Mouse (Mus musculus) heart, embryonic 14.5 days (tissue): Measurements from ENCODE around the gene Itgb7. TPM values are rescaled to one million over a fixed set of nuclear protein-coding genes. Genes with fewer than 3 reads are reported as not detected.
A peak's percentile ranks its signal among the peaks of the same experiment; 100 is the strongest.

Experiments used
- ATAC-seq: fragments of 200-750 bp; cut with Nextera tagmentation; 2 replicates; pipeline ENCODE4 v1.8.0; 2017; ENCODE audit warnings: low read depth, moderate TSS enrichment; ENCODE audit not compliant: insufficient number of reproducible peaks, insufficient read depth, low FRiP score
- H3K27ac ChIP-seq, 2 experiments: fragments of 200-500 bp in 1 of 2; fragments of 300-500 bp in 1 of 2; sonication (generic) in 1 of 2; replicated peaks in 1 of 2; 2 replicates each; pipeline ENCODE4 v1.5.1; 2012 to 2014; ENCODE audit warnings: low read depth in 2 of 2, low read length in 2 of 2, control low read depth in 1 of 2, mild to moderate bottlenecking in 1 of 2, mixed read lengths in 1 of 2; ENCODE audit not compliant: control insufficient read depth in 1 of 2, insufficient read depth in 1 of 2
- H3K27me3 ChIP-seq: fragments of 300-500 bp; sonication (generic); 2 replicates; pipeline ENCODE4 v1.6.1; 2014; ENCODE audit warnings: mild to moderate bottlenecking, low read length, control low read depth; ENCODE audit not compliant: control insufficient read depth, insufficient read depth
- H3K36me3 ChIP-seq: fragments of 300-500 bp; sonication (generic); 2 replicates; pipeline ENCODE4 v1.6.1; 2014; ENCODE audit warnings: mild to moderate bottlenecking, control low read depth, low read length, mixed read lengths; ENCODE audit not compliant: control insufficient read depth, insufficient read depth
- H3K4me1 ChIP-seq, 2 experiments: fragments of 200-500 bp in 1 of 2; fragments of 300-500 bp in 1 of 2; sonication (generic) in 1 of 2; 2 replicates each; pipeline ENCODE4 v1.6.1; 2012 to 2014; ENCODE audit warnings: low read length in 2 of 2, control low read depth in 1 of 2, mixed read lengths in 1 of 2; ENCODE audit not compliant: control insufficient read depth in 2 of 2, insufficient read depth in 2 of 2
- H3K4me2 ChIP-seq: fragments of 300-500 bp; sonication (generic); 2 replicates; pipeline ENCODE4 v1.6.1; 2014; ENCODE audit warnings: mild to moderate bottlenecking, low read length
- H3K4me3 ChIP-seq, 2 experiments: fragments of 200-500 bp in 1 of 2; fragments of 300-500 bp in 1 of 2; sonication (generic) in 1 of 2; 2 replicates each; pipeline ENCODE4 v1.5.1; 2012 to 2014; ENCODE audit warnings: low read length in 2 of 2, mild to moderate bottlenecking in 2 of 2, control low read depth in 1 of 2, low read depth in 1 of 2, moderate library complexity in 1 of 2; ENCODE audit not compliant: control insufficient read depth in 1 of 2, insufficient read depth in 1 of 2
- H3K9ac ChIP-seq: fragments of 300-500 bp; sonication (generic); 2 replicates; pipeline ENCODE4 v1.6.1; 2014; ENCODE audit warnings: mild to moderate bottlenecking, low read length
- H3K9me3 ChIP-seq: fragments of 300-500 bp; sonication (generic); 2 replicates; pipeline ENCODE4 v1.6.1; 2016; ENCODE audit warnings: low read length, control low read depth; ENCODE audit not compliant: control insufficient read depth
- WGBS: fragments of 180-500 bp; shearing (Covaris S2); extraction: QIAGEN DNeasy Blood & Tissue Kit; methylation state at CpG from one replicate; pipeline ENCODE4 v1.1.7; 2014; 5-methylcytosine and 5-hydroxymethylcytosine counted together
- polyA plus RNA-seq: library from polyadenylated mRNA; unstranded; fragments of >200 nt; fragmentation: Nextera tagmentation; extraction: Ambion mirVana; gene quantifications from 2 replicates; pipeline ENCODE4 v1.2.1, GENCODE M21; 2014

Itgb7 gene
- polyA plus RNA-seq, 1 experiment from 2014 or later: 1.4 TPM

DNA sequence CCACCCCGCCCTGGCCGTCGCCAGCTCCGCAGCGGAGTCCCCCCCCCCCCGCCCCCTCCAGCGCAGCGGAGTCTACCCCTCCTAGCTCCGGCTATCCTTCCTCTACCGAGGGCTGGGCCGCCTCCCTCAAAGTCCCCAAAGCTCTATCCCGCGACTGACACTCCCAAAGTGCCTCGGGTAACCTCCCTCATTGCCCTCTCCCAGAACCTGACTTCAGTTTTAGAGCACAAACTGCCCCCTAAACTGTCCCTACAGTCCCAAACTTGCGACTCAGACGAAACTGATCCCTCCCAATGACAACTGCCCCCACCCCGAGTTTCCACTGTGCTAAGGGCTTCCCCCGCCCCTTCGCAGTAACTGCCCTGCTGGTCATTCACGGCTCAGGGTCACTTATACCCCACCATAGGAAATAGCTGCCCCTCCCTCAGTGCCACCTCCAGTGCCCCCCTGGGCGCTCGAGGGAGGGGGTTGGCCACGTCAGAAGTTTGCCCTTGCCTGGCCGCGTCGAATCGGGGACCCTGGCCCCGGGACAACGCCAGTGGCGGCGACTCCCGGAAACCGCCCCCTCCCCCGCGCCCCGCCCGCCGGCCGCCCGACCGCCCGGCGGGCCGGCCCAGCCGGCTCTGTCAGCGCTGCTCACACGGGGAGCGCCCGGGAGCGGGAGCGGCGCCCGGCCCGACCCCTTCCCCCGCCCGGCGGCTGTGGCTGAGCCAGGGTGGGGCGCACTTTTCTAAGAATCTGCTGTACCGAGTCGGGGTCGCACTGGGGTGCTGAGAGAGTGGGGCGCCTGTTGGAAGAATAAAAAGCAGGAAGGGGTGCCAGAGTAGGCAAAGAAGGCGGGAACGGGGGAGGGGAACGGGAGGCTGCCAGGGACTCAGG lies 15.7 kb upstream of the Itgb7 start:
- H3K4me2 ChIP-seq: peak overlapping the region; percentile 98
- peak overlapping the region; percentile 61 to 62 for H3K4me3 ChIP-seq
- peak overlapping the region; percentile 76 for H3K9ac ChIP-seq
- peaks cover 44% of the 10 kb centered on the region for H3K27me3 ChIP-seq
- no peaks in the 10 kb centered on the region for H3K9me3 ChIP-seq
- H3K27ac ChIP-seq: peak overlapping the region; percentile 88 to 94
- H3K4me1 ChIP-seq: peaks cover 22 to 31% of the 10 kb centered on the region in 2 experiments
- H3K36me3 ChIP-seq: no peaks in the 10 kb centered on the region
- 1% methylated on average over 56 of the region's 65 CpGs for WGBS
- peak; percentile 63 for ATAC-seq

DNA sequence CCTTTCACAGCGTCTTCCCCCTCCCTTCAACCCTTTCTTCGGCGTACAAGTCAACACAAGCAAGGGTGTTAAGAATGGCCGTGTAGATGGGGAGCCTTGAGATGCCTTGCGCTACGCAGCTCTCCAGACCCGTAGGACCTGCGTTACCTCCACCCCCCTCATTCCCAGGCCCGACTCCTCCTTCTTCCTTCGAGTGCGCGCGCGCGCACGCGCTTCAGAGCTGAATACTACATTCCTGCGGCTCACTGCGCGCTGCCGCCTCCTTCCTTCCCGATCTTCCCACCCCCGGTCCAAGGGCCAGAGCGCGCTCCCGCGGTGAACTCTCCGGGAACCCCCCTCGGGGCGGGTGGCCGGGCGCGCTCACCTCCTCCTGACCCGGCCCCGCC lies 15.1 kb upstream of the Itgb7 start:
- peak overlapping the region; percentile 76 for H3K9ac ChIP-seq
- peaks cover 46% of the 10 kb centered on the region for H3K27me3 ChIP-seq
- H3K4me2 ChIP-seq: peak overlapping the region; percentile 98
- H3K36me3 ChIP-seq: no peaks in the 10 kb centered on the region
- H3K4me1 ChIP-seq: peaks cover 22 to 31% of the 10 kb centered on the region in 2 experiments
- peak overlapping the region; percentile 66 to 88 for H3K27ac ChIP-seq
- H3K4me3 ChIP-seq: peak overlapping the region; percentile 61 to 62
- H3K9me3 ChIP-seq: no peaks in the 10 kb centered on the region
- ATAC-seq: peak; percentile 60
- under 1% methylated on average over 33 of the region's 35 CpGs for WGBS

DNA sequence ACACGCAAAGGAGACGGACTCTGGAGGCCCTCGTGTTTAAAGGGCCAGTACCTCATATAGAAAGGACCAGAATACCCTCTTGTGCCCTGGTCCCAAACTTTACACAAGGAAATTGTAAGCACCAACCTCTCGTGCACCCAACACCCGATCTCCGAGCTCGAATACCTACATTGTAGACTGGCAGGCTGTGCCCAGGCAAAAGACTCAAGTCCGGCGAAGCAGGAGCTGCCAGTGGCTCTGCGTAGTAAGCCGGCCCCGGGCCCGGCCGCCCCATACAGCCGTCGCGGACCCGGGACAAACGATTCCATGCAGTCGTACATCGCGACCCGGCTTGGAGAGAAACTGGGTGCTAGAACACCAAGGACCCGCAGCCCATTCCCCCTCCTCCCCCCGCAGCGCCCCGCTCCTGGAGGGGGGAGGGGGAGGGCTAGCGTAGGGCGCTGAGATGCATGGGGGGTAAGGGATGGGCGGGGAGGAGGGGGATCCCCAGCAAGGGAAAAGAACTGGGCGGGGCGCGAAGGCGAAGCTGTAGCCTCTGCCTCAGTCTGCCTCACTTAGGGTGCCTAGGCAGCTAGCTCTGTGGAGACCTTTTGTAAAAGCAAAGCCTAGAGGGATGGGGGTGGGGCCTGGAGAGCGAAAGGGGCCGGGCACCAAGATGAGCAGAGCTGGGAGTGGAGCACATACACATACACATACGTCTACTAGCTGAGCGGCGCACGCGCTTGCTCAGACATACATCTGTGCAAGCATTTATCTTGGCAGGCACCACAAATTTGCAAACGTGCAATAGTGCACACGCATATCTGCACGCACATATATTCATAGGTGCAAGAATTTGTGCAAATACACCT lies 14.4 kb upstream of the Itgb7 start:
- WGBS: under 1% methylated on average over 40 of the region's 44 CpGs
- Histone ChIP-seq H3K9ac (peak overlapping the region; percentile 76), H3K4me1 (peaks cover 22 to 31% of the 10 kb centered on the region in 2 experiments), H3K27ac (peak overlapping the region; percentile 66 to 88), H3K36me3 (no peaks in the 10 kb centered on the region), H3K4me2 (peak overlapping the region; percentile 98), H3K27me3 (peaks cover 50% of the 10 kb centered on the region), H3K4me3 (peak overlapping the region; percentile 61 to 62), H3K9me3 (no peaks in the 10 kb centered on the region)
- ATAC-seq: peak; percentile 63

- Histone ChIP-seq H3K27ac (peak overlapping the region; percentile 53 to 88), H3K27me3 (peaks cover 50% of the 10 kb centered on the region), H3K36me3 (no peaks in the 10 kb centered on the region), H3K4me3 (peak overlapping the region; percentile 61 to 62), H3K4me1 (peaks cover 21 to 31% of the 10 kb centered on the region in 2 experiments), H3K4me2 (peak overlapping the region; percentile 98), H3K9ac (peak overlapping the region; percentile 76), H3K9me3 (no peaks in the 10 kb centered on the region)
- 6% methylated on average over 14 of the region's 14 CpGs for WGBS
- no peak for ATAC-seq
These were observed 13.7 kb upstream of the Itgb7 start for GRCm38 (mm10) chr15:102245461-102245881.

DNA sequence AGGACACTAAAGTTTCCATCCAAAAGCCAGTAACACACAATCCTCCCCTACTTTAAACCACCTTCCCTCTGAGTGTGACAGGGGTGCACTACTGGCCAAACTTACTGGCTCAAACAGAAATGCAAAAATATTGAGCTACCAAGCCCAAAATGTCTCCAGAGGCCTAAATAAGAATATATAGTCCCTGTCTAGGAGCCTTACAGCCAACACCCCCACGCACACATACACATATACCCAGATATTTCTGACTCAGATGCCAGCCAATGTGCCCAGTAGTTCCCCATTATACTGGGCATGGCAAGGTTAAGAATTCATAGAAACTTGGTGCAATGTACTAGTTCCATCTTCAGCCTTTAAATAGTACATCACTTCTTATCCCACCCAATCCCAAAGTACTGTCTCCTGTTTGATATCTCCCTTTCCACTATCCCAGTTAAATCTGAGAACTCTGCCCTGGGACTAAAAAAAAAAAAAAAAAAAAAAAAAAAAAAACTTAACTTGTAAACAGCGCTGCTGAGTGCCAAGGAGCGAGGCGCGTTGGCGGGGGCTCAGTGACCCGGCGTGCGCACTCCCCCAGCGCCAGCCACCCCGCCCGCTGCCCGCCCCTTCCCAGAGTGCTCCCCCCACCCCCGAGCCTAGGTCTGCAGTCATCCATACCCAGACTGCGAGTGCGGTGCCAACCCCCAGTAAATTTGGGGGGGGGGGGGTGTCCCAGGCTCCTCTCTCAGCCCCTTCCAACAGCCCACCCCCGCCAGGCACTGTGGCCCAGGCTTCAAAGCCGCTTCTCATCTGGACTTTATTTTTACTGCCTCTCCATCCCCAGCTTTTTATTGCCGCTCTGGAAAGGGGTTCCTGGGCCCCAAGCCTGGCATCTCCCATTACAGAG lies 12.8 kb upstream of the Itgb7 start:
- H3K27ac ChIP-seq: 0 out of 4 replicates have a peak overlapping the region, but pooled peaks of 1 of the 2 experiments have one; percentile 14
- H3K9me3 ChIP-seq: no peaks in the 10 kb centered on the region
- peak overlapping the region; percentile 98 for H3K4me2 ChIP-seq
- peaks cover 18 to 27% of the 10 kb centered on the region in 2 experiments for H3K4me1 ChIP-seq
- peaks cover 50% of the 10 kb centered on the region for H3K27me3 ChIP-seq
- 9% methylated on average over 18 of the region's 19 CpGs for WGBS
- H3K4me3 ChIP-seq: peak overlapping the region; percentile 61 to 62
- no peaks in the 10 kb centered on the region for H3K36me3 ChIP-seq
- ATAC-seq: no peak
- H3K9ac ChIP-seq: peak overlapping the region; percentile 76

DNA sequence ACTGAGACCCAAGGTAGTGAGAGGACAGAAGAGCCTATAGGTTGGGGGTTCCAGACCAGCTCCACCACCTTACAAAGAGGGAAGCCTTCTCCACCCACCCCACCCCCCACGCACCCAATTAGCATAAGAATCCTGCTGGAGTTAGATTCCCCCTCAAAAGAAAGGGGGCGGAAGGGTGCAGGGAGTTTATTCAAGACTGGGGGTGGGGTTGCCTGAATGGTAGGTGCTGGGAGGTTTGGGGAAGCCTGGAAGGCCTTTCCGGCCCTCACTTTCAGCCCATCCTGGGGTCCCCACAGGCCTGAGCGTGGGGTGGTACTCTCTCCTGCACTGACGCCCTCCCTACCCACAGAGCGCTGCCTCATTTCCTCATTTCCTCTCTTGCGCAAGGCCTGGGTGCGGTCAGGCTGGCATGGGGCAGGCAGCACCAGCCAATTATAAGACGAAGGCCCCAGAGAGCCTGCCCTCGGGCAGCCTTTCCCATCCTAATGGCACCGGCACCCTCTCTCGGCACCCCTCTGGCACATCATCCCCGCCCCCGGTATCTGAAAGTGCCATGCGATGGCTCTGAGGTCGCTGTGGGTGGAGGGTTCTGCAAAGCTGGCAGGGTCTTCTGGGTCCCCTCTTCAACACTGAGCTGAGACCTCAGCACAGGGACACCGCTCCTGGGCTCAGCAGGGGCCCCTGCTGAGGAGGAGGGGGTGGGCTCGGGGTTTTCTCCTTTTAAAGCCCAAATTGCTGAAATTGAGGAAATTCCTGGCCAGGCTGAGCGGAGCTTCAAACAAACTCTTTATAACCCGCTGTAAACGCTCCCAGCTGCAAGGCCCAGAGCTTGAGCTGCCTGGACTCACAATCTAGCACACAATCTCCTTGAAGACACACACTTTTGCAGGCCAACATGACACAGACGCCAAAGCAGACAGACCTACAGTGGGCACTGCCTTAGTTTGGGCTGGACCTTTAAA lies 11.8 kb upstream of the Itgb7 start:
- H3K4me1 ChIP-seq: peaks cover 10 to 20% of the 10 kb centered on the region in 2 experiments; a peak in 3 of 4 replicates
- peak overlapping the region; percentile 98 for H3K4me2 ChIP-seq
- no peak overlapping the region; a peak in 1 of 4 replicates for H3K4me3 ChIP-seq
- peaks cover 45% of the 10 kb centered on the region for H3K27me3 ChIP-seq
- peaks cover 6% of the 10 kb centered on the region; the same call in 1 of the 2 replicates for H3K36me3 ChIP-seq
- peak overlapping the region; percentile 54 for H3K9ac ChIP-seq
- 0 out of 4 replicates have a peak overlapping the region, but pooled peaks of 1 of the 2 experiments have one; percentile 12 for H3K27ac ChIP-seq
- no peaks in the 10 kb centered on the region for H3K9me3 ChIP-seq
- ATAC-seq: no peak
- WGBS: 27% methylated on average over 22 of the region's 22 CpGs
